Mouse (Mus musculus) stomach, embryonic 14.5 days (tissue): Measurements from ENCODE around the gene Wdr31. TPM values are rescaled to one million over a fixed set of nuclear protein-coding genes. Genes with fewer than 3 reads are reported as not detected.

Source experiments
- ATAC-seq: fragments of 200-750 bp; cut with Nextera tagmentation; 2 replicates; pipeline ENCODE4 v1.8.0; 2017; ENCODE audit warnings: low read depth, moderate TSS enrichment; ENCODE audit not compliant: insufficient number of reproducible peaks, insufficient read depth, low FRiP score
- H3K27ac ChIP-seq: fragments of 300-500 bp; sonication (generic); 2 replicates; pipeline ENCODE4 v1.5.1; 2014; ENCODE audit warnings: mild to moderate bottlenecking, low read length, moderate library complexity, mixed read lengths
- H3K27me3 ChIP-seq: fragments of 300-500 bp; sonication (generic); 2 replicates; pipeline ENCODE4 v1.6.1; 2014; ENCODE audit warnings: low read length, control low read depth, mixed read lengths; ENCODE audit not compliant: control insufficient read depth, insufficient read depth
- H3K36me3 ChIP-seq: fragments of 300-500 bp; sonication (generic); 2 replicates; pipeline ENCODE4 v1.6.1; 2014; ENCODE audit warnings: mild to moderate bottlenecking, control low read depth, low read length, moderate library complexity, mixed read lengths; ENCODE audit not compliant: control insufficient read depth, insufficient read depth
- H3K4me1 ChIP-seq: fragments of 300-500 bp; sonication (generic); 2 replicates; pipeline ENCODE4 v1.6.1; 2014; ENCODE audit warnings: low read length, control low read depth, mixed read lengths; ENCODE audit not compliant: control insufficient read depth, insufficient read depth
- H3K4me2 ChIP-seq: fragments of 300-500 bp; sonication (generic); replicated peaks from 2 replicates; pipeline ENCODE4 v1.6.1; 2014; ENCODE audit warnings: low read depth, low read length, control low read depth
- H3K4me3 ChIP-seq: fragments of 300-500 bp; sonication (generic); 2 replicates; pipeline ENCODE4 v1.5.1; 2014; ENCODE audit warnings: low read depth, low read length, control low read depth
- H3K9ac ChIP-seq: fragments of 300-500 bp; sonication (generic); replicated peaks from 2 replicates; pipeline ENCODE4 v1.6.1; 2014; ENCODE audit warnings: low read depth, mild to moderate bottlenecking, control low read depth, low read length, moderate library complexity, mixed read lengths
- H3K9me3 ChIP-seq: fragments of 300-500 bp; sonication (generic); 2 replicates; pipeline ENCODE4 v1.6.1; 2016; ENCODE audit warnings: low read depth, low read length, control low read depth; ENCODE audit not compliant: control insufficient read depth
- WGBS: fragments of 180-500 bp; shearing (Covaris S2); extraction: QIAGEN DNeasy Blood & Tissue Kit; methylation state at CpG from one replicate; pipeline ENCODE4 v1.1.7; 2014; 5-methylcytosine and 5-hydroxymethylcytosine counted together
- polyA plus RNA-seq: library from polyadenylated mRNA; unstranded; fragments of >200 nt; fragmentation: Nextera tagmentation; extraction: Ambion mirVana; gene quantifications from 2 replicates; pipeline ENCODE4 v1.2.1, GENCODE M21; 2014

The Wdr31 gene
- polyA plus RNA-seq, 1 experiment from 2014 or later = 11.0 TPM

GRCm38 (mm10) chr4:62492682-62493081 lies 22.0 kb upstream of the Wdr31 start:
- H3K4me1 ChIP-seq = peaks cover 3% of the 10 kb centered on the region; the same call in 1 of the 2 replicates
- no peak overlapping the region for H3K9ac ChIP-seq
- H3K4me2 ChIP-seq = no peak overlapping the region
- no peaks in the 10 kb centered on the region for H3K9me3 ChIP-seq
- no peak overlapping the region for H3K4me3 ChIP-seq
- H3K36me3 ChIP-seq = peaks cover under 1% of the 10 kb centered on the region; the same call in 1 of the 2 replicates
- no peaks in the 10 kb centered on the region for H3K27me3 ChIP-seq
- WGBS = 76% methylated on average over 2 of the region's 2 CpGs
- ATAC-seq = no peak
- H3K27ac ChIP-seq = no peak overlapping the region

- no peak for ATAC-seq
- Histone ChIP-seq H3K27me3 (no peaks in the 10 kb centered on the region), H3K4me3 (no peak overlapping the region), H3K9me3 (no peaks in the 10 kb centered on the region), H3K9ac (no peak overlapping the region), H3K4me1 (no peaks in the 10 kb centered on the region), H3K27ac (no peak overlapping the region), H3K4me2 (no peak overlapping the region), H3K36me3 (no peaks in the 10 kb centered on the region)
- 86% methylated on average over 2 of the region's 2 CpGs for WGBS
Observed at GRCm38 (mm10) chr4:62487914-62488313, 17.2 kb upstream of the Wdr31 start.

GRCm38 (mm10) chr4:62487172-62487571 lies 16.5 kb upstream of the Wdr31 start:
- H3K27ac ChIP-seq = no peak overlapping the region
- H3K4me2 ChIP-seq = no peak overlapping the region
- 81% methylated on average over 5 of the region's 5 CpGs for WGBS
- no peaks in the 10 kb centered on the region for H3K27me3 ChIP-seq
- H3K4me1 ChIP-seq = no peaks in the 10 kb centered on the region
- H3K36me3 ChIP-seq = no peaks in the 10 kb centered on the region
- no peak overlapping the region for H3K4me3 ChIP-seq
- no peaks in the 10 kb centered on the region for H3K9me3 ChIP-seq
- no peak overlapping the region for H3K9ac ChIP-seq
- ATAC-seq = no peak

- no peak overlapping the region for H3K4me2 ChIP-seq
- H3K4me1 ChIP-seq = no peaks in the 10 kb centered on the region
- no peaks in the 10 kb centered on the region for H3K27me3 ChIP-seq
- no peak overlapping the region for H3K27ac ChIP-seq
- no peak for ATAC-seq
- H3K9me3 ChIP-seq = no peaks in the 10 kb centered on the region
- 89% methylated on average over 15 of the region's 15 CpGs for WGBS
- H3K9ac ChIP-seq = no peak overlapping the region
- no peaks in the 10 kb centered on the region for H3K36me3 ChIP-seq
- H3K4me3 ChIP-seq = no peak overlapping the region
Observed at GRCm38 (mm10) chr4:62486162-62486696, 15.5 kb upstream of the Wdr31 start.

- H3K4me2 ChIP-seq = no peak overlapping the region
- no peaks in the 10 kb centered on the region; the same call in 1 of the 2 replicates for H3K4me1 ChIP-seq
- H3K27ac ChIP-seq = no peak overlapping the region
- ATAC-seq = no peak
- H3K27me3 ChIP-seq = no peaks in the 10 kb centered on the region
- no peaks in the 10 kb centered on the region for H3K9me3 ChIP-seq
- no peak overlapping the region for H3K4me3 ChIP-seq
- 83% methylated on average over 8 of the region's 8 CpGs for WGBS
- no peak overlapping the region for H3K9ac ChIP-seq
- H3K36me3 ChIP-seq = no peaks in the 10 kb centered on the region
Observed at GRCm38 (mm10) chr4:62485450-62486161, 14.9 kb upstream of the Wdr31 start.

- Histone ChIP-seq H3K4me1 (no peaks in the 10 kb centered on the region; the same call in 1 of the 2 replicates), H3K27me3 (no peaks in the 10 kb centered on the region), H3K36me3 (no peaks in the 10 kb centered on the region), H3K9me3 (no peaks in the 10 kb centered on the region), H3K4me3 (no peak overlapping the region), H3K27ac (no peak overlapping the region), H3K9ac (no peak overlapping the region), H3K4me2 (no peak overlapping the region)
- no peak for ATAC-seq
- 77% methylated on average over 3 of the region's 3 CpGs for WGBS
Observed at GRCm38 (mm10) chr4:62484928-62485327, 14.2 kb upstream of the Wdr31 start.

- Histone ChIP-seq H3K9me3 (no peaks in the 10 kb centered on the region), H3K4me3 (peak overlapping the region; percentile 48; the same call in 1 of the 2 replicates), H3K27ac (no peak overlapping the region), H3K36me3 (no peaks in the 10 kb centered on the region), H3K4me1 (no peaks in the 10 kb centered on the region; the same call in 1 of the 2 replicates), H3K27me3 (no peaks in the 10 kb centered on the region), H3K9ac (no peak overlapping the region), H3K4me2 (peak overlapping the region; percentile 87)
- 0 out of 2 replicates have a peak, but pooled peaks have one; percentile 14 for ATAC-seq
- WGBS = 37% methylated on average over 10 of the region's 10 CpGs
Observed at GRCm38 (mm10) chr4:62480709-62481605, 10.3 kb upstream of the Wdr31 start.

GRCm38 (mm10) chr4:62479937-62480708 lies 9.4 kb upstream of the Wdr31 start, which contains the start of gene Bspry:
Bspry (plus strand) TSS chr4:62480053.
- WGBS = 3% methylated on average over 71 of the region's 71 CpGs
- no peaks in the 10 kb centered on the region for H3K36me3 ChIP-seq
- no peaks in the 10 kb centered on the region for H3K9me3 ChIP-seq
- H3K4me1 ChIP-seq = no peaks in the 10 kb centered on the region; the same call in 1 of the 2 replicates
- no peaks in the 10 kb centered on the region for H3K27me3 ChIP-seq
- ATAC-seq = peak; percentile 85
- peak within 1 kb of the TSS; percentile 48 for H3K4me3 ChIP-seq
- H3K27ac ChIP-seq = no peak within 1 kb of the TSS
- peak within 1 kb of the TSS; percentile 30; the same call in 1 of the 2 replicates for H3K9ac ChIP-seq
- peak within 1 kb of the TSS; percentile 87 for H3K4me2 ChIP-seq
